Mouse (Mus musculus): ENCODE data around the gene Cdc42ep3. TPM values are rescaled to one million over a fixed set of nuclear protein-coding genes. Genes with fewer than 3 reads are reported as not detected.

The Cdc42ep3 gene
- polyA plus RNA-seq, 1 experiment from 2014 or later: 62.2 TPM

DNA sequence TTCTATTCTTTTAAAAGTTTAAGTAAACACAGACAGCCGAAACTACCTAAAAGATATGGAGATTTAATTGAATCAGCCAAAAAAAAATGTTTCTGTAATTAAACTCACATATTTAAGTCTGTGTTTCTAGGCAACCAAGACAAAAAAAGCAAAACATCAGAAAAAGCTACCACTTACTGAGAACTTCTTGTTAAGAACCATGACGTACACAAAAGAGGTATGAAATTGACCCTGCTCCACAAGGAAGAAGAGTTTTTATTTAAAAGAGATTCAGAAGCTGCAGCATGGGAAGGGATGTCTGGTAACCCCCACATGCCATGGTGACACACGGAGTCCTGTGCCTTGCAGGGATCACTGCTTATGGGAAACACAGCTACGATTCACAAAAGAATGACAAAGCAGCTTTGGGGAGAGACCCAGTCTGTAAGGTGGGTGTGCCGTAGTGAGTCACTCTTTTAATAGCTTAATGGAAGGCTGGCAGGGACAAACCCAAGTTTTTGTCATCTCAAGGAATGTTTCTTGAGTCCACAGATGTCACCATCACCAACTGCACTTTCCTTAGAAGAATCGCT is 69.8 kb downstream of the Cdc42ep3 start:
- WGBS (ENCODE audit: insufficient replicate concordance): 65% methylated on average over 6 of the region's 6 CpGs
- Histone ChIP-seq H3K9me3 (replicated peaks) (no peaks in the 10 kb centered on the region), H3K27ac (replicated peaks) (no peak overlapping the region), H3K36me3 (replicated peaks) (no peaks in the 10 kb centered on the region), H3K4me2 (no peak overlapping the region), H3K9ac (no peak overlapping the region), H3K4me3 (replicated peaks) (no peak overlapping the region), H3K4me1 (replicated peaks) (no peaks in the 10 kb centered on the region), H3K27me3 (no peaks in the 10 kb centered on the region)
- no peak for ATAC-seq (ENCODE audit: insufficient read depth)

All from liver, embryonic 15.5 days (tissue).